Mouse (Mus musculus) c-Kit-positive CD71-positive TER-119-positive erythroid progenitor cells, embryonic 14.5 days (primary cell): ENCODE measurements around the gene Glipr1l1.
"Not testable (repeated sequence)": the region's sequence is repeated elsewhere in the genome, so short reads cannot be mapped to it uniquely, and the experiment has no call there.

Experiments
- DNase-seq: peaks from one replicate; pipeline ENCODE4 v3.0.0-alpha.2; 2013; ENCODE audit warnings: low spot score

Glipr1l1 gene

GRCm38 (mm10) chr10:112059702-112060582 lies at the start of gene Glipr1l1:
Gene Glipr1l1 (plus strand): TSS chr10:112060189.
- DNase-seq: no peak

GRCm38 (mm10) chr10:112023585-112023984 lies 36.4 kb upstream of the Glipr1l1 start:
- DNase-seq: no peak

- DNase-seq: not testable (repeated sequence)
These were observed 31.3 kb upstream of the Glipr1l1 start for GRCm38 (mm10) chr10:112028689-112029088.

GRCm38 (mm10) chr10:112043523-112043922 lies 16.5 kb upstream of the Glipr1l1 start:
- not testable (repeated sequence) for DNase-seq

GRCm38 (mm10) chr10:112044283-112044682 lies 15.7 kb upstream of the Glipr1l1 start:
- not testable (repeated sequence) for DNase-seq

- DNase-seq: no peak
These were observed 8.8 kb upstream of the Glipr1l1 start for GRCm38 (mm10) chr10:112051220-112051619.

- DNase-seq: not testable (repeated sequence)
These were observed 8.0 kb upstream of the Glipr1l1 start for GRCm38 (mm10) chr10:112051956-112052355.

GRCm38 (mm10) chr10:112060583-112060934 lies 570 bp downstream of the Glipr1l1 start:
- DNase-seq: not testable (repeated sequence)

GRCm38 (mm10) chr10:112080044-112080443 lies 20.1 kb downstream of the Glipr1l1 start:
- no peak for DNase-seq

GRCm38 (mm10) chr10:112083157-112083556 lies 23.2 kb downstream of the Glipr1l1 start, which contains the start of gene Glipr1l2:
Gene Glipr1l2 (plus strand): TSS chr10:112083354.
- DNase-seq: no peak

GRCm38 (mm10) chr10:112105785-112106184 lies 45.8 kb downstream of the Glipr1l1 start:
- peak; percentile 14 for DNase-seq

- DNase-seq: no peak
These were observed 50.4 kb downstream of the Glipr1l1 start for GRCm38 (mm10) chr10:112110401-112110800.

GRCm38 (mm10) chr10:112125090-112125489 lies 65.1 kb downstream of the Glipr1l1 start:
- not testable (repeated sequence) for DNase-seq

- not testable (repeated sequence) for DNase-seq
These were observed 67.8 kb downstream of the Glipr1l1 start for GRCm38 (mm10) chr10:112127682-112128230.
